Mouse (Mus musculus): ENCODE results near the gene Mcl1.

- TF ChIP-seq TAL1 (IDR thresholded peaks at IDR 0.05; ENCODE audit: low read length) (no peak), GATA1 (IDR thresholded peaks at IDR 0.05; ENCODE audit: low read length) (no peak)
Measured at GRCm38 (mm10) chr3:95623551-95623950, 35.0 kb upstream of the Mcl1 start.
